Mouse (Mus musculus) cerebellum, adult 2 months (tissue): ENCODE results near the gene Pbx1. TPM values are rescaled to one million over a fixed set of nuclear protein-coding genes. Genes with fewer than 3 reads are reported as not detected.

ENCODE experiments used
- DNase-seq, 2 experiments: peaks; one replicate each; pipeline ENCODE4 v3.0.0; 2021
- H3K27ac ChIP-seq: fragments of 200-500 bp; 2 replicates; pipeline ENCODE4 v1.5.1; 2012; ENCODE audit warnings: low read length, control low read depth, inconsistent platforms; ENCODE audit not compliant: insufficient read depth
- H3K27me3 ChIP-seq: fragments of 200-500 bp; 2 replicates; pipeline ENCODE4 v1.6.1; 2012; ENCODE audit warnings: inconsistent platforms, mild to moderate bottlenecking, low read length, moderate library complexity; ENCODE audit not compliant: control insufficient read depth, insufficient read depth
- H3K4me1 ChIP-seq: fragments of 200-500 bp; 2 replicates; pipeline ENCODE4 v1.6.1; 2011; ENCODE audit warnings: low read length; ENCODE audit not compliant: control insufficient read depth, insufficient read depth
- H3K4me3 ChIP-seq: fragments of 200-500 bp; replicated peaks from 2 replicates; pipeline ENCODE3; 2011; ENCODE audit warnings: mild to moderate bottlenecking, low read depth, low read length, control low read depth; ENCODE audit not compliant: insufficient read depth
- CTCF ChIP-seq: fragments of 200-500 bp; IDR thresholded peaks from 2 replicates; pipeline ENCODE4 v1.5.1; 2011; ENCODE audit warnings: low read depth, mild to moderate bottlenecking, control low read depth, low read length, moderate library complexity, borderline replicate concordance; ENCODE audit not compliant: insufficient read depth
- POLR2A ChIP-seq: fragments of 200-500 bp; IDR thresholded peaks from 2 replicates; pipeline ENCODE4 v1.6.1; 2011; ENCODE audit warnings: low read length, control low read depth, borderline replicate concordance; ENCODE audit not compliant: insufficient read depth
- WGBS: fragments of 180-500 bp; shearing (Covaris S2); methylation state at CpG from one replicate; pipeline ENCODE4 v1.1.7; 2018; 5-methylcytosine and 5-hydroxymethylcytosine counted together
- polyA plus RNA-seq: library from polyadenylated mRNA; depleted of rRNA; stranded (reverse); fragments of >200 nt; gene quantifications from 2 replicates; pipeline ENCODE4 v1.2.3, GENCODE M21; 2012

Gene Pbx1
- polyA plus RNA-seq, 1 experiment, result 34.9 TPM

DNA sequence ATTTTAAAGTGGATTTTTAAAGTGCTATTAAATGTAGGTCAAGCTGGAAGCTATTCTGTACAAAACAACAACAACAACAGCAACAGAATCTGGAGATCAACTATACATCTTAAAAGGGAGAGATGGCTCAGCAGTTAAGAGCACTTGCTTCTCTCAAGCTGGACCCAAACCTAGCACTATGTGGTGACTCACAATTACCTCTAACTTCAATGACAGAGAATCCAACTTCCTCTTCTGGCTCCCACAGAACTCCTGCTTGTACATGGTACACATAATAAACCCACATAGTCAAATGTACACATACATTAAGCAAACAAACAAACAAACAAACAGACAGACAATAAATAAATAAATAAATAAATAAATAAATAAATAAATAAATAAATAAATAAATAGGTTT lies 118.3 kb downstream of the Pbx1 start:
- Histone ChIP-seq H3K4me3 (no peak overlapping the region), H3K27me3 (no peaks in the 10 kb centered on the region; the same call in 1 of the 2 replicates), H3K27ac (no peak overlapping the region), H3K4me1 (peaks cover 4% of the 10 kb centered on the region)
- DNase-seq, result no peak
- no peak for TF ChIP-seq CTCF
- TF ChIP-seq POLR2A, result no peak

- WGBS, result 92% methylated on average over 7 of the region's 7 CpGs
- Histone ChIP-seq H3K4me3 (no peak overlapping the region), H3K27ac (no peak overlapping the region), H3K27me3 (no peaks in the 10 kb centered on the region; the same call in 1 of the 2 replicates), H3K4me1 (peaks cover 8% of the 10 kb centered on the region; the same call in 1 of the 2 replicates)
- TF ChIP-seq CTCF, result no peak
- no peak for TF ChIP-seq POLR2A
- DNase-seq, result no peak
These were observed 119.2 kb downstream of the Pbx1 start for GRCm38 (mm10) chr1:168312710-168313447.

DNA sequence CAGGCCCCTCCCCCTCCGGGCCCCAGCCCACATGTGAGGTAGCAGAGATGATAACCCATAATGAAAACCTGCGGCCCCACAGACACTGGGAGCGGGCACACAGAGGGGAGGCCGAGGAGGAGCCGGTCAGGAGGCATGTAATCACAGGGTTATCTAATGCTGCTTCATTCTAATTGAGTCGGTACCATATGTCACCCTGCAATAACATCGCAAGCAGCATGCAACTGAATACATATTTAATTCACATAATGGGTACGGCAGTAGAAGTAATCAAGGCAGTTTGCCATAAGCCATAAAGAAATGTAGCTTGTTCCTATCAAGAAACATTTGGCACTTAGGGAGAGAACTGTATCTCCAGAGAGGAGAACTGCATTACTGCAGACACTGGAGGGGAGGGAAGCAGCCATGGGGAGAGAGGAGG lies 123.0 kb downstream of the Pbx1 start:
- Histone ChIP-seq H3K4me3 (no peak overlapping the region), H3K27me3 (no peaks in the 10 kb centered on the region), H3K27ac (no peak overlapping the region), H3K4me1 (peaks cover 19% of the 10 kb centered on the region; the same call in 1 of the 2 replicates)
- DNase-seq, result no peak
- TF ChIP-seq POLR2A, result no peak
- TF ChIP-seq CTCF, result no peak
- 49% methylated on average over 8 of the region's 8 CpGs for WGBS

GRCm38 (mm10) chr1:168307275-168308182 lies 124.5 kb downstream of the Pbx1 start:
- 89% methylated on average over 14 of the region's 14 CpGs for WGBS
- no peak overlapping the region for H3K27ac ChIP-seq
- H3K27me3 ChIP-seq, result no peaks in the 10 kb centered on the region
- DNase-seq, result no peak
- no peak for TF ChIP-seq POLR2A
- no peak for TF ChIP-seq CTCF
- H3K4me1 ChIP-seq, result peaks cover 19% of the 10 kb centered on the region; the same call in 1 of the 2 replicates
- H3K4me3 ChIP-seq, result no peak overlapping the region

DNA sequence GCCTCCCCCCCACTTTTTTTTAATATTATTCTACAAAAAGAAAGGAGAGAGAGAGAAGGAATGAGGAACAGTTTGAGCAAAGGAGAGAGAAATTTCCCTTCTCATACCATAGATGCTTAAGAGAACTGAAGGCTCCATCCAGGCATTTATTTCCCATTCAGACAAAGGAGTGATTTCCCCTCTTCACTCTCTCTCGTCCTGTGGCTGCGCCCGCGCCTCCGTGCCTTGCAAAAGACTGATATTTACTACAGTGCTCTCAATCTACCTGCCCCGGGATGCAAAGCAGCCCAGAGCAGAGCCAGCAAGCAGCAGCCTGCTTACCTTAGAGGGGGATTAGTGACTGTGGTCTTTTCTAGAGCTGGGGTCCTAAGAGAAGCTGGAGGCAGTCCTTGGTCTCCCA lies 131.6 kb downstream of the Pbx1 start:
- TF ChIP-seq POLR2A, result no peak
- TF ChIP-seq CTCF, result no peak
- Histone ChIP-seq H3K27ac (no peak overlapping the region), H3K4me1 (peaks cover 9% of the 10 kb centered on the region; the same call in 1 of the 2 replicates), H3K27me3 (no peaks in the 10 kb centered on the region), H3K4me3 (no peak overlapping the region)
- WGBS, result 86% methylated on average over 6 of the region's 6 CpGs
- no peak for DNase-seq

DNA sequence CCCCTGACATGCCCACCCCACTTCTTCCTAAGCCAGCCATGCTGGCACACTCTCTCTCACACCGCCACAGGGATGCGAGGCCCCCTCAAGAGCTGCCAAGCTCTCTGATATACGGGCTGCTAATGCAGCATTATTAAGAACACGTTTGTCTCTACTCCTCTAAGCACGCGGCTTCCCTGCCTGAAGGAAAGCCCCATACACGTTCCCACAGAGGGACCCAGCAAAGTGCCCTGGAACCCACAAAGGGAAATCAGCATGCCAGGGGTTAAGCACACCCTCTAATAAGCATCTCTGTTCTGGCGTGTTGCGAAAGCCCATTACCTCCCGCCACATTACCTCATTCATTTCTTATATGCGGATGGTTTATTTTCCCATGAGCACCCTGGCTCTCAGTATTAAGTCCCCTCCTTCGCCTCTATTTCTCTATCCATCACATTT lies 132.1 kb downstream of the Pbx1 start:
- TF ChIP-seq CTCF (no peak), POLR2A (no peak)
- Histone ChIP-seq H3K4me3 (no peak overlapping the region), H3K27me3 (no peaks in the 10 kb centered on the region), H3K27ac (no peak overlapping the region), H3K4me1 (peaks cover 9% of the 10 kb centered on the region; the same call in 1 of the 2 replicates)
- WGBS, result 45% methylated on average over 12 of the region's 12 CpGs
- DNase-seq, result no peak

GRCm38 (mm10) chr1:168299181-168299580 lies 132.9 kb downstream of the Pbx1 start:
- WGBS, result 71% methylated on average over 8 of the region's 8 CpGs
- no peak overlapping the region for H3K27ac ChIP-seq
- DNase-seq, result no peak
- TF ChIP-seq POLR2A, result no peak
- no peak for TF ChIP-seq CTCF
- no peaks in the 10 kb centered on the region for H3K27me3 ChIP-seq
- H3K4me1 ChIP-seq, result peaks cover 9% of the 10 kb centered on the region; the same call in 1 of the 2 replicates
- H3K4me3 ChIP-seq, result no peak overlapping the region

DNA sequence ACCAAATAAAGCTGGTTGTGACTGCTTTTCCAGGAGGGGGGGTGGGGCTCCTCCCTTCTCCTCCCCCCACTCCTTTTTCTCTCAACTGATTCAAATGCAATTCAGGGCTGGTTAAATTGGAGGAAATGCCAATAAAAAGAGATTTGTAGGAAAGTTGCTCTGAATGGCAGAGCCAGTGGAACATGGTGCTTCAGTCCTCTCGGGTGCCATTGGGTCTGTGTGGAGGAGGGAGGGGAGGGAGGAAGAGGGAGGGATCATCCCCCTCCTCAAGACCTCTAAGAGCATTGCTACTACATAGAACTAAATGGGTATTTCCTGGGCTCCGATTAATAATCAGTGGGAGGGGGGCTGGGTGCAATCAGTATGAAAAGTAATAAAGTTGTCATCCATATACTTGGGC lies 135.8 kb downstream of the Pbx1 start:
- WGBS, result 81% methylated on average over 2 of the region's 2 CpGs
- no peak for DNase-seq
- TF ChIP-seq CTCF (no peak), POLR2A (no peak)
- Histone ChIP-seq H3K4me3 (no peak overlapping the region), H3K4me1 (peaks cover 12% of the 10 kb centered on the region), H3K27me3 (no peaks in the 10 kb centered on the region), H3K27ac (no peak overlapping the region)
